Mouse (Mus musculus): Measurements from ENCODE around the gene Spen.

DNA sequence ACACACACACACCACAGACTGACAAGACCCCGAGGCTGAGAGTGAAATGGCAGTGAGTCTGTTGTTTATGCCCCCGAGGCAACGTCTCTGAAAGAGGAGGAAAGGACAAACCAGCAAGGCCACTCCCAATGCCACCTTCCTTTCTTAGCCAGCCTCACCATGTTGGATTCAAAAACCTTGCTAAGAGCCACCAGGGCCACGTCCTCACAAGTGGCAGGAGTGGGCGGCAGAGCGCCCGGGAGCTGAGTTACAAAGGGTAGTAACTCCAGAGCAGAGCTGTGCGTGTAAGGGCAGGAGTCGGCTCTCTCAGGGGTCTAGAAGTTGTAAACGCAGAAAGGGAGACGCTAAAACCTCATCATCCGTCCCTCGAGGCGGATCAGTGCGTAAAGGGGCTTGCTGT is 7.4 kb downstream of the Spen start:
- TF ChIP-seq EP300 (IDR thresholded peaks at IDR 0.05; ENCODE audit: insufficient read depth, low read depth, low read length) (no peak), CTCF (IDR thresholded peaks at IDR 0.05) (no peak)

Data from heart, adult 2 months (tissue).